Mouse (Mus musculus) hindbrain, embryonic 10.5 days (tissue): ENCODE results near the gene Nol6. TPM values are rescaled to one million over a fixed set of nuclear protein-coding genes. Genes with fewer than 3 reads are reported as not detected.

Source experiments
- DNase-seq: peaks from one replicate; pipeline ENCODE4 v3.0.0-alpha.2; 2017; ENCODE audit warnings: low spot score
- H3K27ac ChIP-seq: fragments of 300-500 bp; sonication (generic); 2 replicates; pipeline ENCODE4 v1.5.1; 2016; ENCODE audit warnings: mild to moderate bottlenecking, moderate library complexity
- H3K27me3 ChIP-seq: fragments of 300-500 bp; sonication (generic); 2 replicates; pipeline ENCODE4 v1.6.1; 2016; ENCODE audit warnings: mild to moderate bottlenecking; ENCODE audit not compliant: poor library complexity, insufficient read depth, severe bottlenecking
- H3K36me3 ChIP-seq: fragments of 300-500 bp; sonication (generic); 2 replicates; pipeline ENCODE4 v1.6.1; 2016; ENCODE audit warnings: mild to moderate bottlenecking, moderate library complexity
- H3K4me1 ChIP-seq: fragments of 300-500 bp; sonication (generic); replicated peaks from 2 replicates; pipeline ENCODE4 v1.6.1; 2016; ENCODE audit warnings: mild to moderate bottlenecking
- H3K4me3 ChIP-seq: fragments of 300-500 bp; sonication (generic); 2 replicates; pipeline ENCODE4 v1.5.1; 2016; ENCODE audit warnings: mild to moderate bottlenecking, moderate library complexity
- H3K9me3 ChIP-seq: fragments of 300-500 bp; sonication (generic); 2 replicates; pipeline ENCODE4 v1.6.1; 2016; ENCODE audit warnings: mild to moderate bottlenecking, moderate library complexity
- WGBS: fragments of 180-500 bp; shearing (Covaris S2); methylation state at CpG from one replicate; pipeline ENCODE4 v1.1.7; 2016; 5-methylcytosine and 5-hydroxymethylcytosine counted together
- polyA plus RNA-seq: library from polyadenylated mRNA; unstranded; fragments of >200 nt; fragmentation: Nextera tagmentation; extraction: Ambion mirVana; gene quantifications from 2 replicates; pipeline ENCODE4 v1.2.1, GENCODE M21; 2016

The Nol6 gene
- 30.7 and 32.8 TPM in 2 replicates for polyA plus RNA-seq

- no peaks in the 10 kb centered on the region for H3K9me3 ChIP-seq
- WGBS, result 2% methylated on average over 29 of the region's 29 CpGs
- H3K36me3 ChIP-seq, result peaks cover 40% of the 10 kb centered on the region
- DNase-seq, result peak; percentile 99
- peak within 1 kb of the TSS; percentile 83 for H3K27ac ChIP-seq
- peak within 1 kb of the TSS; percentile 74 for H3K4me3 ChIP-seq
- H3K27me3 ChIP-seq, result no peaks in the 10 kb centered on the region
- peaks cover 10% of the 10 kb centered on the region for H3K4me1 ChIP-seq
These were observed at the start of gene Nol6 for GRCm38 (mm10) chr4:41124180-41124951. Gene Nol6 (minus strand): TSS chr4:41124455.

- DNase-seq, result no peak
- H3K9me3 ChIP-seq, result no peaks in the 10 kb centered on the region
- WGBS, result 92% methylated on average over 2 of the region's 2 CpGs
- no peak overlapping the region for H3K27ac ChIP-seq
- no peak overlapping the region for H3K4me3 ChIP-seq
- peaks cover 40% of the 10 kb centered on the region for H3K36me3 ChIP-seq
- no peaks in the 10 kb centered on the region for H3K4me1 ChIP-seq
- no peaks in the 10 kb centered on the region for H3K27me3 ChIP-seq
These were observed 46.7 kb upstream of the Nol6 start for GRCm38 (mm10) chr4:41170970-41171369.

- Histone ChIP-seq H3K4me1 (peaks cover 13% of the 10 kb centered on the region), H3K4me3 (no peak overlapping the region), H3K27me3 (no peaks in the 10 kb centered on the region), H3K36me3 (peaks cover 29% of the 10 kb centered on the region), H3K9me3 (no peaks in the 10 kb centered on the region), H3K27ac (peak overlapping the region; percentile 66)
- peak; percentile 66 for DNase-seq
- 83% methylated on average over 6 of the region's 6 CpGs for WGBS
These were observed 41.6 kb upstream of the Nol6 start for GRCm38 (mm10) chr4:41165693-41166475.

- Histone ChIP-seq H3K4me1 (peaks cover 13% of the 10 kb centered on the region), H3K36me3 (peaks cover 27% of the 10 kb centered on the region), H3K4me3 (no peak overlapping the region), H3K27me3 (no peaks in the 10 kb centered on the region), H3K9me3 (no peaks in the 10 kb centered on the region), H3K27ac (peak overlapping the region; percentile 66)
- 26% methylated on average over 2 of the region's 2 CpGs for WGBS
- DNase-seq, result no peak
These were observed 40.7 kb upstream of the Nol6 start for GRCm38 (mm10) chr4:41164974-41165373.

GRCm38 (mm10) chr4:41161232-41161631 lies 37.0 kb upstream of the Nol6 start:
- DNase-seq, result no peak
- 92% methylated on average over 3 of the region's 3 CpGs for WGBS
- no peaks in the 10 kb centered on the region for H3K9me3 ChIP-seq

GRCm38 (mm10) chr4:41158251-41158650 lies 34.0 kb upstream of the Nol6 start:
- H3K4me3 ChIP-seq, result no peak overlapping the region
- no peak for DNase-seq
- H3K27me3 ChIP-seq, result no peaks in the 10 kb centered on the region
- no peaks in the 10 kb centered on the region for H3K9me3 ChIP-seq
- no peak overlapping the region for H3K27ac ChIP-seq
- 0 out of 2 replicates have a peak, but pooled peaks cover 2% of the 10 kb centered on the region for H3K36me3 ChIP-seq
- 94% methylated on average over 1 of the region's 1 CpGs for WGBS
- H3K4me1 ChIP-seq, result no peaks in the 10 kb centered on the region

More at GRCm38 (mm10) chr4:41161232-41161631, 37.0 kb upstream of the Nol6 start:
- H3K36me3 ChIP-seq, result peaks cover 8% of the 10 kb centered on the region; the same call in 1 of the 2 replicates
- no peaks in the 10 kb centered on the region for H3K27me3 ChIP-seq
- no peak overlapping the region for H3K4me3 ChIP-seq
- no peak overlapping the region for H3K27ac ChIP-seq
- H3K4me1 ChIP-seq, result peaks cover 13% of the 10 kb centered on the region

- Histone ChIP-seq H3K27ac (no peak overlapping the region), H3K27me3 (no peaks in the 10 kb centered on the region), H3K4me3 (no peak overlapping the region), H3K9me3 (no peaks in the 10 kb centered on the region), H3K36me3 (0 out of 2 replicates have a peak, but pooled peaks cover 7% of the 10 kb centered on the region), H3K4me1 (no peaks in the 10 kb centered on the region)
- WGBS, result 92% methylated on average over 9 of the region's 9 CpGs
- DNase-seq, result no peak
These were observed 32.7 kb upstream of the Nol6 start for GRCm38 (mm10) chr4:41156961-41157360.

- Histone ChIP-seq H3K4me3 (no peak overlapping the region), H3K36me3 (peaks cover 30% of the 10 kb centered on the region), H3K4me1 (no peaks in the 10 kb centered on the region), H3K27me3 (no peaks in the 10 kb centered on the region), H3K9me3 (no peaks in the 10 kb centered on the region), H3K27ac (no peak overlapping the region)
- no peak for DNase-seq
- 90% methylated on average over 3 of the region's 3 CpGs for WGBS
These were observed 28.9 kb upstream of the Nol6 start for GRCm38 (mm10) chr4:41153146-41153545.

- H3K27ac ChIP-seq, result no peak overlapping the region
- no peak for DNase-seq
- H3K4me1 ChIP-seq, result no peaks in the 10 kb centered on the region
- 95% methylated on average over 7 of the region's 7 CpGs for WGBS
- no peak overlapping the region for H3K4me3 ChIP-seq
- H3K36me3 ChIP-seq, result peaks cover 41% of the 10 kb centered on the region
- H3K27me3 ChIP-seq, result no peaks in the 10 kb centered on the region
- no peaks in the 10 kb centered on the region for H3K9me3 ChIP-seq
These were observed 26.9 kb upstream of the Nol6 start for GRCm38 (mm10) chr4:41151186-41151585.

GRCm38 (mm10) chr4:41149891-41150290 lies 25.6 kb upstream of the Nol6 start:
- WGBS, result 83% methylated on average over 3 of the region's 3 CpGs
- no peak overlapping the region for H3K4me3 ChIP-seq
- H3K36me3 ChIP-seq, result peaks cover 50% of the 10 kb centered on the region
- H3K27ac ChIP-seq, result no peak overlapping the region
- no peaks in the 10 kb centered on the region for H3K27me3 ChIP-seq
- H3K4me1 ChIP-seq, result no peaks in the 10 kb centered on the region
- no peak for DNase-seq
- H3K9me3 ChIP-seq, result no peaks in the 10 kb centered on the region

- WGBS, result 91% methylated on average over 2 of the region's 2 CpGs
- no peak overlapping the region for H3K4me3 ChIP-seq
- H3K27ac ChIP-seq, result no peak overlapping the region
- H3K27me3 ChIP-seq, result no peaks in the 10 kb centered on the region
- DNase-seq, result no peak
- H3K36me3 ChIP-seq, result peaks cover 77% of the 10 kb centered on the region
- H3K9me3 ChIP-seq, result 0 out of 2 replicates have a peak, but pooled peaks cover 3% of the 10 kb centered on the region
- peaks cover 4% of the 10 kb centered on the region for H3K4me1 ChIP-seq
These were observed 18.3 kb upstream of the Nol6 start for GRCm38 (mm10) chr4:41142601-41143000.

- H3K27ac ChIP-seq, result no peak overlapping the region
- peaks cover 10% of the 10 kb centered on the region for H3K4me1 ChIP-seq
- no peak overlapping the region for H3K4me3 ChIP-seq
- no peak for DNase-seq
- no peaks in the 10 kb centered on the region for H3K27me3 ChIP-seq
- H3K36me3 ChIP-seq, result peaks cover 61% of the 10 kb centered on the region
- 0 out of 2 replicates have a peak, but pooled peaks cover 3% of the 10 kb centered on the region for H3K9me3 ChIP-seq
- WGBS, result 96% methylated on average over 6 of the region's 6 CpGs
These were observed 16.1 kb upstream of the Nol6 start for GRCm38 (mm10) chr4:41140174-41140875.
